8 mouse cellular contexts compared by ENCODE assay signal in genomic region chr4:4299631-4300030, GRCm38 (mm10).
DNase-seq lines count a peak whose midpoint lies in the region; ATAC-seq and TF ChIP-seq lines count a peak whose summit lies in the region.

No protein-coding gene starts in this region.

- no peaks in the 10 kb centered on the region for H3K4me1 ChIP-seq in hindbrain, postnatal 0 days (ENCODE audit: insufficient read depth, low read length)
- no peaks in the 10 kb centered on the region for H3K4me1 ChIP-seq in hindbrain, embryonic 14.5 days (replicated peaks; ENCODE audit: control insufficient read depth, insufficient read depth, low read length)

- no peak overlapping the region for H3K27ac ChIP-seq in hindbrain, postnatal 0 days
- H3K27ac ChIP-seq in hindbrain, embryonic 14.5 days, result no peak overlapping the region

- H3K9me3 ChIP-seq in hindbrain, postnatal 0 days (ENCODE audit: low read length), result no peaks in the 10 kb centered on the region
- no peaks in the 10 kb centered on the region for H3K9me3 ChIP-seq in hindbrain, embryonic 14.5 days (ENCODE audit: control insufficient read depth, low read length)

- H3K4me3 ChIP-seq in hindbrain, postnatal 0 days (ENCODE audit: low read length), result no peak overlapping the region
- no peak overlapping the region for H3K4me3 ChIP-seq in hindbrain, embryonic 14.5 days (replicated peaks; ENCODE audit: low read length)

- 56% methylated on average over 1 of the region's 1 CpGs for WGBS in hindbrain, postnatal 0 days
- 69% methylated on average over 1 of the region's 1 CpGs for WGBS in hindbrain, embryonic 14.5 days

- no peaks in the 10 kb centered on the region for H3K27me3 ChIP-seq in hindbrain, postnatal 0 days (ENCODE audit: insufficient read depth, low read length)
- H3K27me3 ChIP-seq in hindbrain, embryonic 14.5 days (ENCODE audit: control insufficient read depth, insufficient read depth, low read length), result no peaks in the 10 kb centered on the region

- TF ChIP-seq CTCF in hindbrain, postnatal 0 days (IDR thresholded peaks at IDR 0.05; ENCODE audit: low read depth), result peak; percentile 45
- TF ChIP-seq CTCF in brain, embryonic 14.5 days (IDR thresholded peaks at IDR 0.05; ENCODE audit: borderline replicate concordance, extremely low read depth, insufficient read depth, insufficient read length), result peak; percentile 44; the same call in 1 of the 2 replicates

- TF ChIP-seq POLR2A in brain, embryonic 14.5 days (IDR thresholded peaks at IDR 0.05; ENCODE audit: borderline replicate concordance, extremely low read depth, insufficient read depth, insufficient read length, poor library complexity, severe bottlenecking), result no peak

- peak; percentile 19 for DNase-seq in hindbrain, postnatal 0 days (ENCODE audit: low spot score)
- DNase-seq in hindbrain, embryonic 14.5 days (ENCODE audit: low spot score), result no peak
- DNase-seq in brain, embryonic 14.5 days (ENCODE audit: low read depth), result peak; percentile 19
- peak; percentile 34 for DNase-seq in kidney, postnatal 10 days
- DNase-seq in spleen, postnatal 14 days (ENCODE audit: low spot score in 2 of 2), result no peak
- no peak for DNase-seq in frontal cortex, postnatal 14 days (ENCODE audit: low spot score in 2 of 2)

- H3K9ac ChIP-seq in hindbrain, postnatal 0 days (replicated peaks; ENCODE audit: low read length), result no peak overlapping the region
- no peak overlapping the region for H3K9ac ChIP-seq in hindbrain, embryonic 14.5 days

- no peak for ATAC-seq in hindbrain, postnatal 0 days
- no peak for ATAC-seq in hindbrain, embryonic 14.5 days (ENCODE audit: low FRiP score)
- ATAC-seq in CD4-positive, CD25-positive, alpha-beta regulatory T cell, adult 4 months, result peak; percentile 32
- no peak for ATAC-seq in erythroid progenitor cell, adult 5-6 weeks (replicated peaks; ENCODE audit: low FRiP score, poor library complexity, severe bottlenecking)

- no peaks in the 10 kb centered on the region for H3K36me3 ChIP-seq in hindbrain, postnatal 0 days (ENCODE audit: insufficient read depth, low read length)
- H3K36me3 ChIP-seq in hindbrain, embryonic 14.5 days (replicated peaks; ENCODE audit: control insufficient read depth, insufficient read depth), result no peaks in the 10 kb centered on the region

- H3K4me2 ChIP-seq in hindbrain, postnatal 0 days (ENCODE audit: low read depth, low read length), result no peak overlapping the region
- H3K4me2 ChIP-seq in hindbrain, embryonic 14.5 days (replicated peaks), result no peak overlapping the region

Comparison
In these comparisons a context has a peak if more than half of its experiments do, and no peak if none do; other contexts are left out.
1. DNase-seq: peak in hindbrain, postnatal 0 days (single experiment), brain, embryonic 14.5 days (single experiment) and kidney, postnatal 10 days (single experiment); none in hindbrain, embryonic 14.5 days (single experiment), spleen, postnatal 14 days (0 of 2) and frontal cortex, postnatal 14 days (0 of 2).